Mouse (Mus musculus) embryonic facial prominence, embryonic 13.5 days (tissue): ENCODE measurements at regions not wholly inside any gene's neighbourhood (a gene's known extent, or its start where the extent isn't known, plus 50 kb on each side); places are given as distances from the start of the nearest gene placed in this dataset.

Source experiments
- ATAC-seq: fragments of 200-750 bp; cut with Nextera tagmentation; 2 replicates; pipeline ENCODE4 v1.8.0; 2017; ENCODE audit warnings: low read depth; ENCODE audit not compliant: insufficient number of reproducible peaks, insufficient read depth, low FRiP score, low TSS enrichment
- H3K27ac ChIP-seq: fragments of 300-500 bp; sonication (generic); 2 replicates; pipeline ENCODE4 v1.5.1; 2015; ENCODE audit warnings: moderate library complexity, mild to moderate bottlenecking, inconsistent platforms
- H3K27me3 ChIP-seq: fragments of 300-500 bp; sonication (generic); 2 replicates; pipeline ENCODE4 v1.6.1; 2015; ENCODE audit warnings: mild to moderate bottlenecking, inconsistent platforms
- H3K36me3 ChIP-seq: fragments of 300-500 bp; sonication (generic); 2 replicates; pipeline ENCODE4 v1.6.1; 2015; ENCODE audit warnings: mild to moderate bottlenecking, inconsistent platforms
- H3K4me1 ChIP-seq: fragments of 300-500 bp; sonication (generic); 2 replicates; pipeline ENCODE4 v1.6.1; 2015; ENCODE audit warnings: inconsistent platforms
- H3K4me2 ChIP-seq: fragments of 300-500 bp; sonication (generic); 2 replicates; pipeline ENCODE4 v1.6.1; 2015; ENCODE audit warnings: moderate library complexity, mild to moderate bottlenecking, inconsistent platforms
- H3K4me3 ChIP-seq: fragments of 300-500 bp; sonication (generic); 2 replicates; pipeline ENCODE4 v1.5.1; 2015; ENCODE audit warnings: mild to moderate bottlenecking, inconsistent platforms
- H3K9ac ChIP-seq: fragments of 300-500 bp; sonication (generic); 2 replicates; pipeline ENCODE4 v1.6.1; 2015; ENCODE audit warnings: mild to moderate bottlenecking, inconsistent platforms
- H3K9me3 ChIP-seq: fragments of 300-500 bp; sonication (generic); 2 replicates; pipeline ENCODE4 v1.6.1; 2016; ENCODE audit warnings: inconsistent platforms
- WGBS: fragments of 180-500 bp; shearing (Covaris S2); methylation state at CpG from one replicate; pipeline ENCODE4 v1.1.7; 2015; ENCODE audit warnings: mixed read lengths; 5-methylcytosine and 5-hydroxymethylcytosine counted together

- no peak overlapping the region for H3K4me3 ChIP-seq
- H3K4me2 ChIP-seq, result no peak overlapping the region
- no peaks in the 10 kb centered on the region for H3K27me3 ChIP-seq
- ATAC-seq, result no peak
- no peaks in the 10 kb centered on the region for H3K4me1 ChIP-seq
- H3K9ac ChIP-seq, result no peak overlapping the region
- H3K9me3 ChIP-seq, result no peaks in the 10 kb centered on the region
- 66% methylated on average over 1 of the region's 1 CpGs for WGBS
- H3K36me3 ChIP-seq, result no peaks in the 10 kb centered on the region
- H3K27ac ChIP-seq, result no peak overlapping the region
Observed at GRCm38 (mm10) chr8:126214571-126214970, 83.8 kb upstream of the Slc35f3 start.

- WGBS, result 72% methylated on average over 5 of the region's 5 CpGs
- no peak for ATAC-seq
- Histone ChIP-seq H3K36me3 (no peaks in the 10 kb centered on the region), H3K27me3 (no peaks in the 10 kb centered on the region), H3K4me2 (no peak overlapping the region), H3K27ac (no peak overlapping the region), H3K9ac (no peak overlapping the region), H3K4me3 (no peak overlapping the region), H3K9me3 (no peaks in the 10 kb centered on the region), H3K4me1 (no peaks in the 10 kb centered on the region)
Observed at GRCm38 (mm10) chr8:126216391-126216790, 82.0 kb upstream of the Slc35f3 start.

DNA sequence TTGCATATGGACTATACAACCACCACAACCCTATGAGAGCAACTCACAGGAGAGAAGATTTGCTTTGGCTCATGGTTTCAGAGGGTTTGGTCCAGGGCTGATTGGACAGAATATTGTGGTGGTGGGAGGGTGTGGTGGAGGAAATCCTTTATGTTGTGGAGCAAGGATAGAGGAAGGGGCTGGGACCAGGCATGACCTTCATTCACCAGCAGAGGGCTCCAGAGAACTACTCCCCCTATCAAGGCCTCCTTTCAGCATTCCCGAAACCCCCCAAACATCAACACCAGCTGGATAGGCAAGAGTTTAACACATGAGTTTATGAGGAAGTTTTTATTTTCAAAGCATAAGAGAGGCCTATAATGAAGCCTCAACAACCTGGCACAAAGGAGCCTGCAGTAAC, 76.7 kb upstream of the Slc35f3 start:
- H3K4me1 ChIP-seq, result no peaks in the 10 kb centered on the region
- 59% methylated on average over 1 of the region's 1 CpGs for WGBS
- H3K9me3 ChIP-seq, result no peaks in the 10 kb centered on the region
- no peak overlapping the region for H3K9ac ChIP-seq
- H3K27ac ChIP-seq, result no peak overlapping the region
- no peak overlapping the region for H3K4me2 ChIP-seq
- no peaks in the 10 kb centered on the region for H3K36me3 ChIP-seq
- no peaks in the 10 kb centered on the region for H3K27me3 ChIP-seq
- ATAC-seq, result no peak
- H3K4me3 ChIP-seq, result no peak overlapping the region

GRCm38 (mm10) chr8:126231801-126232200, 66.6 kb upstream of the Slc35f3 start:
- no peak for ATAC-seq
- Histone ChIP-seq H3K4me1 (no peaks in the 10 kb centered on the region), H3K36me3 (no peaks in the 10 kb centered on the region), H3K9me3 (no peaks in the 10 kb centered on the region), H3K27ac (no peak overlapping the region), H3K27me3 (no peaks in the 10 kb centered on the region), H3K4me3 (no peak overlapping the region), H3K4me2 (no peak overlapping the region), H3K9ac (no peak overlapping the region)
- WGBS, result 88% methylated on average over 1 of the region's 1 CpGs

- 26% methylated on average over 7 of the region's 7 CpGs for WGBS
- Histone ChIP-seq H3K4me1 (no peaks in the 10 kb centered on the region), H3K27me3 (no peaks in the 10 kb centered on the region), H3K4me2 (no peak overlapping the region), H3K4me3 (no peak overlapping the region), H3K9ac (no peak overlapping the region), H3K27ac (no peak overlapping the region), H3K9me3 (no peaks in the 10 kb centered on the region), H3K36me3 (no peaks in the 10 kb centered on the region)
- no peak for ATAC-seq
Observed at GRCm38 (mm10) chr8:126232521-126232920, 65.8 kb upstream of the Slc35f3 start.

GRCm38 (mm10) chr8:126239684-126240083, 58.7 kb upstream of the Slc35f3 start:
- no peak overlapping the region for H3K4me2 ChIP-seq
- no peaks in the 10 kb centered on the region for H3K36me3 ChIP-seq
- no peak overlapping the region for H3K9ac ChIP-seq
- H3K9me3 ChIP-seq, result no peaks in the 10 kb centered on the region
- H3K4me1 ChIP-seq, result no peaks in the 10 kb centered on the region
- H3K4me3 ChIP-seq, result no peak overlapping the region
- no peak for ATAC-seq
- no peak overlapping the region for H3K27ac ChIP-seq
- no peaks in the 10 kb centered on the region for H3K27me3 ChIP-seq

- WGBS, result 55% methylated on average over 4 of the region's 4 CpGs
- Histone ChIP-seq H3K9ac (no peak overlapping the region), H3K4me3 (no peak overlapping the region), H3K4me2 (no peak overlapping the region), H3K4me1 (no peaks in the 10 kb centered on the region), H3K27ac (no peak overlapping the region), H3K36me3 (no peaks in the 10 kb centered on the region), H3K27me3 (0 out of 2 replicates have a peak, but pooled peaks cover 3% of the 10 kb centered on the region), H3K9me3 (no peaks in the 10 kb centered on the region)
- ATAC-seq, result no peak
Observed at GRCm38 (mm10) chr8:126244321-126244720, 54.0 kb upstream of the Slc35f3 start.
